8 mouse cellular contexts compared by ENCODE assay signal in genomic region chr11:16752007-16752348, GRCm38 (mm10). TPM values are rescaled to one million over a fixed set of nuclear protein-coding genes. Genes with fewer than 3 reads are reported as not detected.
DNase-seq lines count a peak whose midpoint lies in the region; ATAC-seq lines count a peak whose summit lies in the region.

Gene Egfr, plus strand, starts transcription at chr11:16752203.

- under 1% methylated on average over 20 of the region's 21 CpGs for WGBS in forebrain, embryonic 16.5 days
- WGBS in lung, embryonic 16.5 days, result 0% methylated on average over 21 of the region's 21 CpGs

- peak within 1 kb of the TSS; percentile 99 for H3K4me2 ChIP-seq in forebrain, embryonic 16.5 days (ENCODE audit: low read length)
- H3K4me2 ChIP-seq in lung, embryonic 16.5 days (ENCODE audit: low read depth, low read length), result peak within 1 kb of the TSS; percentile 91

- H3K9ac ChIP-seq in forebrain, embryonic 16.5 days (replicated peaks; ENCODE audit: low read depth, low read length), result peak within 1 kb of the TSS; percentile 39
- peak within 1 kb of the TSS; percentile 76 for H3K9ac ChIP-seq in lung, embryonic 16.5 days (ENCODE audit: low read length)

- peak within 1 kb of the TSS; percentile 60 for H3K4me3 ChIP-seq in forebrain, embryonic 16.5 days (replicated peaks; ENCODE audit: low read length)
- H3K4me3 ChIP-seq in lung, embryonic 16.5 days (ENCODE audit: low read length), result peak within 1 kb of the TSS; percentile 61

- no peaks in the 10 kb centered on the region for H3K36me3 ChIP-seq in forebrain, embryonic 16.5 days (ENCODE audit: control insufficient read depth, insufficient read depth)
- no peaks in the 10 kb centered on the region for H3K36me3 ChIP-seq in lung, embryonic 16.5 days (ENCODE audit: control insufficient read depth, insufficient read depth, low read length)

- peak; percentile 14 for DNase-seq in MN1 (ENCODE audit: low spot score)
- peak; percentile 27 for DNase-seq in brain, adult 2 months (ENCODE audit: low read depth, low spot score)
- DNase-seq in heart, postnatal 4 days, result peak; percentile 66
- DNase-seq in layer of hippocampus, adult 8-10 months (ENCODE audit: low spot score in 2 of 2), result no peak
- DNase-seq in retina, postnatal 1 day, result peak; percentile 74
- no peak for DNase-seq in spleen, postnatal 10 days (ENCODE audit: low spot score in 2 of 2)

- H3K27ac ChIP-seq in forebrain, embryonic 16.5 days (ENCODE audit: low read length), result no peak within 1 kb of the TSS
- H3K27ac ChIP-seq in lung, embryonic 16.5 days (ENCODE audit: low read length), result peak within 1 kb of the TSS; percentile 88

- peaks cover 26% of the 10 kb centered on the region for H3K27me3 ChIP-seq in forebrain, embryonic 16.5 days (replicated peaks; ENCODE audit: control insufficient read depth, insufficient read depth, low read length)
- peaks cover 8% of the 10 kb centered on the region for H3K27me3 ChIP-seq in lung, embryonic 16.5 days (ENCODE audit: control insufficient read depth, insufficient read depth, low read depth, low read length)

- H3K9me3 ChIP-seq in forebrain, embryonic 16.5 days (ENCODE audit: control insufficient read depth, low read length), result no peaks in the 10 kb centered on the region
- no peaks in the 10 kb centered on the region for H3K9me3 ChIP-seq in lung, embryonic 16.5 days (ENCODE audit: control insufficient read depth, low read length)

- H3K4me1 ChIP-seq in forebrain, embryonic 16.5 days (replicated peaks; ENCODE audit: control insufficient read depth, insufficient read depth, low read length), result peaks cover 14% of the 10 kb centered on the region
- peaks cover 15% of the 10 kb centered on the region for H3K4me1 ChIP-seq in lung, embryonic 16.5 days (replicated peaks; ENCODE audit: control insufficient read depth, insufficient read depth, low read length)

- peak; percentile 87 for ATAC-seq in forebrain, embryonic 16.5 days
- ATAC-seq in lung, embryonic 16.5 days (ENCODE audit: low read depth), result peak; percentile 92

RNA-seq across cellular contexts. Expression of gene Egfr, which starts in this region (rescaled TPM):
- 2.5 and 3.7 TPM in 2 replicates for polyA plus RNA-seq in forebrain, embryonic 16.5 days (2015; fragmentation: Nextera tagmentation; extraction: Ambion mirVana)
- total RNA-seq in heart, postnatal 4 days (2021), result 1 to 10 TPM; 8.0 to 9.1 TPM
- total RNA-seq in layer of hippocampus, adult 8-10 months (2022), result 10 to 100 TPM; 11.1 to 15.6 (median 14.5) TPM
- 5.4 and 6.2 TPM in 2 replicates for polyA plus RNA-seq in lung, embryonic 16.5 days (2015; fragmentation: Nextera tagmentation; extraction: Ambion mirVana)

Comparison
In these comparisons a context has a peak if more than half of its experiments do, and no peak if none do; other contexts are left out.
1. DNase-seq: peak in MN1 (single experiment), brain, adult 2 months (single experiment), heart, postnatal 4 days (single experiment) and retina, postnatal 1 day (single experiment); none in layer of hippocampus, adult 8-10 months (0 of 2) and spleen, postnatal 10 days (0 of 2).